Mouse (Mus musculus) naive thymus-derived CD4-positive, alpha-beta T cell, adult 2 months (primary cell): ENCODE data around the gene Trim27.

Experiments used
- DNase-seq: peaks from one replicate; pipeline ENCODE4 v3.0.0-alpha.2; 2011; ENCODE audit warnings: low read depth

The Trim27 gene

GRCm38 (mm10) chr13:21179367-21179723 is at the start of gene Trim27:
Gene Trim27 (plus strand): TSS chr13:21179445.
- DNase-seq = no peak

- DNase-seq = no peak
These were observed 36.8 kb upstream of the Trim27 start for GRCm38 (mm10) chr13:21142421-21142820.

- DNase-seq = no peak
These were observed 33.5 kb upstream of the Trim27 start, which contains the start of gene Olfr1368 for GRCm38 (mm10) chr13:21145767-21146166. Gene Olfr1368 (minus strand): TSS chr13:21145867.

- no peak for DNase-seq
These were observed 23.4 kb upstream of the Trim27 start for GRCm38 (mm10) chr13:21155888-21156287.

GRCm38 (mm10) chr13:21158071-21158470 is 21.2 kb upstream of the Trim27 start:
- peak; percentile 12 for DNase-seq

GRCm38 (mm10) chr13:21158785-21159474 is 20.3 kb upstream of the Trim27 start:
- peak; percentile 94 for DNase-seq

GRCm38 (mm10) chr13:21159475-21159819 is 19.8 kb upstream of the Trim27 start:
- DNase-seq = peak; percentile 57

GRCm38 (mm10) chr13:21160041-21160511 is 19.2 kb upstream of the Trim27 start:
- DNase-seq = peak; percentile 42

GRCm38 (mm10) chr13:21160657-21161590 is 18.3 kb upstream of the Trim27 start:
- peak; percentile 96 for DNase-seq

- DNase-seq = no peak
These were observed 17.7 kb upstream of the Trim27 start for GRCm38 (mm10) chr13:21161591-21161990.

GRCm38 (mm10) chr13:21162591-21162990 is 16.7 kb upstream of the Trim27 start:
- DNase-seq = no peak

- peak; percentile 93 for DNase-seq
These were observed 12.0 kb upstream of the Trim27 start for GRCm38 (mm10) chr13:21166936-21167909.

- no peak for DNase-seq
These were observed 11.3 kb upstream of the Trim27 start for GRCm38 (mm10) chr13:21167910-21168300.

- peak; percentile 68 for DNase-seq
These were observed 10.8 kb upstream of the Trim27 start for GRCm38 (mm10) chr13:21168371-21169011.

GRCm38 (mm10) chr13:21169121-21169656 is 10.1 kb upstream of the Trim27 start:
- DNase-seq = peak; percentile 54

- DNase-seq = peak; percentile 96
These were observed 9.4 kb upstream of the Trim27 start for GRCm38 (mm10) chr13:21169657-21170430.

GRCm38 (mm10) chr13:21170431-21171155 is 8.7 kb upstream of the Trim27 start:
- no peak for DNase-seq

GRCm38 (mm10) chr13:21171156-21171530 is 8.1 kb upstream of the Trim27 start:
- DNase-seq = no peak

- DNase-seq = peak; percentile 51
These were observed 7.6 kb upstream of the Trim27 start for GRCm38 (mm10) chr13:21171600-21172150.
